ENCODE assay signal across 8 mouse cellular contexts in the genomic region with DNA sequence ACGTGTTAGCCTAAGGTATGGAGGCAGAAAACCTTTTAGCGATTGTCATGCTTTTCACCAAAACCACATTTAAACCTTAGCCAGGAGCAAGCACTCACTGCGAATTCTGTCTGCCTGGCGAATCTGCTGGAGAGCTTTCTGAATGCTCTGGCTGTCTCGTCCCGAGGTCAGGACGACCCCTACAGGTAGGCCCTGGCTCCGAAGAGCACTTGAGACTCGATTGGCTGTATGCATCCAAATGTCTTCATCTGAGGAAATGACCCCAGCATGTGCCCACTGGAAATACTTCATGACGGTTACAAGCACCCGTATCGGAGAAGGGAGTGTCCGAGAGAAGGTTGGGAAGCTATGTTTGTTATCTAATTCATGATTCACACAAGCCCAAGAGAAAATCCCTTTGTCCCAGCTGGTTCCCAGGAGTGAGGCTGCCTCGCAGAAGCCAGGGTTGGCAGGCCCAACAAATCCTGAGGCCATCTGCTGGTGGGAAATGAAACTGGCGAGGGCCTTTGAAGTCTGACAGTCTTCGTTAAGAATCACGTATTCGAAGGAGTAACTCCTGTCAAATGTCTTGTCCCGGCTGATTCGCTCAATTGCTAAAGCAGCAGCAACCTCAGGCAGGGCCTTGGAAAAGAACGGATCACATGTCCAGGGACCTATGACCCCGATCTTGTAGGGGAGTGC. TPM values are rescaled to one million over a fixed set of nuclear protein-coding genes. Genes with fewer than 3 reads are reported as not detected.
DNase-seq lines count a peak whose midpoint lies in the region; ATAC-seq lines count a peak whose summit lies in the region.

No protein-coding gene starts in this region.

- no peak overlapping the region for H3K4me3 ChIP-seq in intestine, embryonic 14.5 days (ENCODE audit: low read depth, low read length)
- H3K4me3 ChIP-seq in intestine, embryonic 15.5 days (replicated peaks), result no peak overlapping the region
- H3K4me3 ChIP-seq in intestine, embryonic 16.5 days (ENCODE audit: low read length), result no peak overlapping the region
- H3K4me3 ChIP-seq in midbrain, embryonic 15.5 days, result no peak overlapping the region

- H3K36me3 ChIP-seq in intestine, embryonic 14.5 days (ENCODE audit: control insufficient read depth, insufficient read depth, low read length), result no peaks in the 10 kb centered on the region
- H3K36me3 ChIP-seq in intestine, embryonic 15.5 days, result no peaks in the 10 kb centered on the region
- no peaks in the 10 kb centered on the region for H3K36me3 ChIP-seq in intestine, embryonic 16.5 days (ENCODE audit: control insufficient read depth, insufficient read depth, low read length)
- H3K36me3 ChIP-seq in midbrain, embryonic 15.5 days (replicated peaks), result no peaks in the 10 kb centered on the region

- H3K27me3 ChIP-seq in intestine, embryonic 14.5 days (replicated peaks; ENCODE audit: control insufficient read depth, insufficient read depth, low read length), result no peaks in the 10 kb centered on the region
- no peaks in the 10 kb centered on the region for H3K27me3 ChIP-seq in intestine, embryonic 15.5 days (replicated peaks)
- H3K27me3 ChIP-seq in intestine, embryonic 16.5 days (replicated peaks; ENCODE audit: control insufficient read depth, insufficient read depth, low read length), result no peaks in the 10 kb centered on the region
- peaks cover 7% of the 10 kb centered on the region; the same call in 1 of the 2 replicates for H3K27me3 ChIP-seq in midbrain, embryonic 15.5 days (replicated peaks)

- DNase-seq in intestine, embryonic 14.5 days (ENCODE audit: low spot score), result peak; percentile 62
- peak; percentile 30 for DNase-seq in cerebellum, adult 9-11 months
- peak; percentile 7 to 33 for DNase-seq in frontal cortex, postnatal 10 days (ENCODE audit: low spot score in 2 of 2)
- DNase-seq in left cerebral cortex, adult 8-10 months (ENCODE audit: low spot score in 2 of 2), result peak; percentile 12 to 15

- 29% methylated on average over 22 of the region's 22 CpGs for WGBS in intestine, embryonic 14.5 days
- WGBS in intestine, embryonic 15.5 days, result 35% methylated on average over 22 of the region's 22 CpGs
- 31% methylated on average over 22 of the region's 22 CpGs for WGBS in intestine, embryonic 16.5 days
- 34% methylated on average over 22 of the region's 22 CpGs for WGBS in midbrain, embryonic 15.5 days

- H3K9ac ChIP-seq in intestine, embryonic 14.5 days (ENCODE audit: low read length), result no peak overlapping the region
- no peak overlapping the region for H3K9ac ChIP-seq in intestine, embryonic 15.5 days
- H3K9ac ChIP-seq in intestine, embryonic 16.5 days (ENCODE audit: low read depth, low read length), result no peak overlapping the region
- no peak overlapping the region for H3K9ac ChIP-seq in midbrain, embryonic 15.5 days

- 0 out of 2 replicates have a peak, but pooled peaks have one; percentile 32 for ATAC-seq in intestine, embryonic 14.5 days (replicated peaks; ENCODE audit: low FRiP score, low TSS enrichment, low read depth)
- ATAC-seq in intestine, embryonic 15.5 days, result no peak
- 0 out of 2 replicates have a peak, but pooled peaks have one; percentile 18 for ATAC-seq in intestine, embryonic 16.5 days
- ATAC-seq in midbrain, embryonic 15.5 days (replicated peaks), result peak; percentile 91
- ATAC-seq in megakaryocyte progenitor cell, adult 5-6 weeks (replicated peaks; ENCODE audit: poor library complexity), result no peak

- H3K9me3 ChIP-seq in intestine, embryonic 14.5 days (ENCODE audit: control insufficient read depth, low read length), result no peaks in the 10 kb centered on the region
- H3K9me3 ChIP-seq in intestine, embryonic 15.5 days, result no peaks in the 10 kb centered on the region
- H3K9me3 ChIP-seq in intestine, embryonic 16.5 days (ENCODE audit: control insufficient read depth, low read length), result no peaks in the 10 kb centered on the region
- no peaks in the 10 kb centered on the region for H3K9me3 ChIP-seq in midbrain, embryonic 15.5 days

- H3K4me2 ChIP-seq in intestine, embryonic 14.5 days (ENCODE audit: low read length), result no peak overlapping the region
- H3K4me2 ChIP-seq in intestine, embryonic 15.5 days (replicated peaks), result no peak overlapping the region
- H3K4me2 ChIP-seq in intestine, embryonic 16.5 days (ENCODE audit: low read depth, low read length), result no peak overlapping the region
- H3K4me2 ChIP-seq in midbrain, embryonic 15.5 days, result peak overlapping the region; percentile 32

- H3K4me1 ChIP-seq in intestine, embryonic 14.5 days (replicated peaks; ENCODE audit: control insufficient read depth, insufficient read depth, low read length), result no peaks in the 10 kb centered on the region
- H3K4me1 ChIP-seq in intestine, embryonic 15.5 days (replicated peaks), result no peaks in the 10 kb centered on the region
- no peaks in the 10 kb centered on the region for H3K4me1 ChIP-seq in intestine, embryonic 16.5 days (ENCODE audit: control insufficient read depth, insufficient read depth, low read length)
- H3K4me1 ChIP-seq in midbrain, embryonic 15.5 days, result peaks cover 3% of the 10 kb centered on the region; the same call in 1 of the 2 replicates

- no peak overlapping the region for H3K27ac ChIP-seq in intestine, embryonic 14.5 days (ENCODE audit: low read depth)
- H3K27ac ChIP-seq in intestine, embryonic 15.5 days, result no peak overlapping the region
- H3K27ac ChIP-seq in intestine, embryonic 16.5 days (ENCODE audit: low read length), result no peak overlapping the region
- no peak overlapping the region for H3K27ac ChIP-seq in midbrain, embryonic 15.5 days

RNA-seq across cellular contexts. Expression of a gene that starts 7.6 kb away (rescaled TPM):
- 0.05 TPM in 1 of 2 replicates, not detected in the other for polyA plus RNA-seq in intestine, embryonic 14.5 days (2014; fragmentation: Nextera tagmentation; extraction: Ambion mirVana)
- polyA plus RNA-seq in intestine, embryonic 15.5 days (2015; fragmentation: Nextera tagmentation; extraction: Ambion mirVana), result not detected in 2 replicates
- polyA plus RNA-seq in intestine, embryonic 16.5 days (2015; fragmentation: Nextera tagmentation; extraction: Ambion mirVana), result not detected in 2 replicates
- total RNA-seq in left cerebral cortex, adult 8-10 months (2022), result under 1 TPM; 0.38 to 0.83 (median 0.62) TPM
- 0.04 and 0.05 TPM in 2 replicates for polyA plus RNA-seq in midbrain, embryonic 15.5 days (2015; fragmentation: Nextera tagmentation; extraction: Ambion mirVana)
- total RNA-seq in megakaryocyte progenitor cell, adult 5-6 weeks (2015), result not detected in 2 replicates
- not detected in 2 replicates for total RNA-seq in megakaryocyte progenitor cell, adult 5-6 weeks (2017)

RNA-seq across cellular contexts. Expression of a gene that starts 37.4 kb away (rescaled TPM):
- 24.4 and 26.5 TPM in 2 replicates for polyA plus RNA-seq in intestine, embryonic 14.5 days (2014; fragmentation: Nextera tagmentation; extraction: Ambion mirVana)
- polyA plus RNA-seq in intestine, embryonic 15.5 days (2015; fragmentation: Nextera tagmentation; extraction: Ambion mirVana), result 23.5 and 27.2 TPM in 2 replicates
- polyA plus RNA-seq in intestine, embryonic 16.5 days (2015; fragmentation: Nextera tagmentation; extraction: Ambion mirVana), result 23.2 and 24.3 TPM in 2 replicates
- total RNA-seq in left cerebral cortex, adult 8-10 months (2022), result 10 to 100 TPM; 28.6 to 35.4 (median 33.9) TPM
- 16.0 and 19.2 TPM in 2 replicates for polyA plus RNA-seq in midbrain, embryonic 15.5 days (2015; fragmentation: Nextera tagmentation; extraction: Ambion mirVana)
- 12.1 and 15.9 TPM in 2 replicates for total RNA-seq in megakaryocyte progenitor cell, adult 5-6 weeks (2015)
- 13.5 and 20.9 TPM in 2 replicates for total RNA-seq in megakaryocyte progenitor cell, adult 5-6 weeks (2017)

Comparison
In these comparisons a context has a peak if more than half of its experiments do, and no peak if none do; other contexts are left out.
1. ATAC-seq: peak in intestine, embryonic 14.5 days (single experiment), intestine, embryonic 16.5 days (single experiment) and midbrain, embryonic 15.5 days (single experiment); none in intestine, embryonic 15.5 days (single experiment) and megakaryocyte progenitor cell, adult 5-6 weeks (single experiment).
2. Peak in every context shown above with its lines, with median percentiles within 50 percentile points of each other: DNase-seq.